Mouse (Mus musculus) olfactory bulb, adult 2 months (tissue): ENCODE measurements around the gene Epha10.
"Not testable (repeated sequence)": the region's sequence is repeated elsewhere in the genome, so short reads cannot be mapped to it uniquely, and the experiment has no call there.

Source experiments
- CTCF ChIP-seq: fragments of 200-500 bp; IDR thresholded peaks from 2 replicates; pipeline ENCODE4 v1.5.1; 2012; ENCODE audit warnings: low read depth, mild to moderate bottlenecking, low read length, moderate library complexity; ENCODE audit not compliant: insufficient read depth
- POLR2A ChIP-seq: fragments of 200-500 bp; IDR thresholded peaks from 2 replicates; pipeline ENCODE4 v1.6.1; 2012; ENCODE audit warnings: mild to moderate bottlenecking, low read depth, low read length, moderate library complexity; ENCODE audit not compliant: insufficient read depth

- not testable (repeated sequence) for TF ChIP-seq POLR2A, CTCF
These were observed 58.5 kb downstream of the Epha10 start, which contains the start of gene Cdca8 for GRCm38 (mm10) chr4:124939211-124939610.
